Mouse (Mus musculus): ENCODE measurements around the gene Zbed6. TPM values are rescaled to one million over a fixed set of nuclear protein-coding genes. Genes with fewer than 3 reads are reported as not detected.

Zbed6 gene
- polyA plus RNA-seq, 1 experiment from 2014 or later, result not detected

DNA sequence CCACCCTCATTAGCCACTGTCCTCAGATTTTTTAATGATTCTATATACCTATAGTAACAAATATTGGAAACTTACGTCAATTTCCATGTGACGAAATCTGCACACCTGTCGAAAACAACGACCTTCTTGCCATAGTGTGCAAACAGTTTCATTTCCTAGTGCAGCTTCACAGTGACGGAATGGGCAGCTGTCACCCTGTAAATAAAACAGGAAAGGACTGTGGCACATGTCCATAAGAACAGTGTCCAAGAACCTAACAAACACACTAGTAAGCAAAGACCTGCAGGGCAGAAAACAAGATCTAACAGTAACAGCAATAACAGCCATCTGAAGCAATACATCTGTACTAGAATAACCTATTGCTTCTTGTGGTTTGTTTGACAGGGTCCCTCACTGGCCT is 15.0 kb downstream of the Zbed6 start:
- H3K36me3 ChIP-seq (ENCODE audit: insufficient read depth), result peaks cover 82% of the 10 kb centered on the region
- no peaks in the 10 kb centered on the region for H3K27me3 ChIP-seq (ENCODE audit: insufficient read depth, low read length)
- 90% methylated on average over 5 of the region's 5 CpGs for WGBS
- no peak overlapping the region for H3K4me3 ChIP-seq (ENCODE audit: low read depth, low read length)
- DNase-seq (no peak), ATAC-seq (ENCODE audit: insufficient read depth) (no peak)
- H3K4me1 ChIP-seq (ENCODE audit: insufficient read depth), result no peaks in the 10 kb centered on the region
- H3K9me3 ChIP-seq (ENCODE audit: low read depth, low read length), result no peaks in the 10 kb centered on the region
- H3K4me2 ChIP-seq, result no peak overlapping the region
- no peak overlapping the region for H3K27ac ChIP-seq (ENCODE audit: low read depth)
- no peak for TF ChIP-seq CTCF (IDR thresholded peaks at IDR 0.05; ENCODE audit: low read depth)
- no peak overlapping the region for H3K9ac ChIP-seq

- no peak overlapping the region for H3K4me3 ChIP-seq (ENCODE audit: low read depth, low read length)
- TF ChIP-seq CTCF (IDR thresholded peaks at IDR 0.05; ENCODE audit: low read depth), result no peak
- no peak for DNase-seq
- H3K27ac ChIP-seq (ENCODE audit: low read depth), result no peak overlapping the region
- no peak overlapping the region for H3K9ac ChIP-seq
- WGBS, result 90% methylated on average over 2 of the region's 2 CpGs
- H3K4me2 ChIP-seq, result no peak overlapping the region
- H3K27me3 ChIP-seq (ENCODE audit: insufficient read depth, low read length), result no peaks in the 10 kb centered on the region
- no peaks in the 10 kb centered on the region for H3K9me3 ChIP-seq (ENCODE audit: low read depth, low read length)
- H3K4me1 ChIP-seq (ENCODE audit: insufficient read depth), result no peaks in the 10 kb centered on the region
- H3K36me3 ChIP-seq (ENCODE audit: insufficient read depth), result peaks cover 99% of the 10 kb centered on the region
- ATAC-seq (ENCODE audit: insufficient read depth), result no peak
Measured at GRCm38 (mm10) chr1:133641163-133641562, 19.5 kb downstream of the Zbed6 start.

GRCm38 (mm10) chr1:133638517-133638916 is 22.2 kb downstream of the Zbed6 start:
- Histone ChIP-seq H3K4me3 (ENCODE audit: low read depth, low read length) (no peak overlapping the region), H3K36me3 (ENCODE audit: insufficient read depth) (peaks cover 98% of the 10 kb centered on the region), H3K4me2 (no peak overlapping the region), H3K9ac (no peak overlapping the region), H3K27ac (ENCODE audit: low read depth) (no peak overlapping the region), H3K9me3 (ENCODE audit: low read depth, low read length) (no peaks in the 10 kb centered on the region), H3K4me1 (ENCODE audit: insufficient read depth) (no peaks in the 10 kb centered on the region), H3K27me3 (ENCODE audit: insufficient read depth, low read length) (no peaks in the 10 kb centered on the region)
- TF ChIP-seq CTCF (IDR thresholded peaks at IDR 0.05; ENCODE audit: low read depth), result no peak
- 79% methylated on average over 6 of the region's 6 CpGs for WGBS
- ATAC-seq (ENCODE audit: insufficient read depth) (no peak), DNase-seq (no peak)

GRCm38 (mm10) chr1:133632168-133632567 is 28.5 kb downstream of the Zbed6 start:
- no peaks in the 10 kb centered on the region for H3K27me3 ChIP-seq (ENCODE audit: insufficient read depth, low read length)
- H3K4me2 ChIP-seq, result no peak overlapping the region
- H3K9me3 ChIP-seq (ENCODE audit: low read depth, low read length), result no peaks in the 10 kb centered on the region
- TF ChIP-seq CTCF (IDR thresholded peaks at IDR 0.05; ENCODE audit: low read depth), result peak; percentile 32; the same call in 1 of the 2 replicates
- ATAC-seq (ENCODE audit: insufficient read depth), result no peak
- H3K36me3 ChIP-seq (ENCODE audit: insufficient read depth), result peaks cover 95% of the 10 kb centered on the region
- no peak overlapping the region for H3K4me3 ChIP-seq (ENCODE audit: low read depth, low read length)
- DNase-seq, result peak; percentile 34
- no peak overlapping the region for H3K27ac ChIP-seq (ENCODE audit: low read depth)
- 95% methylated on average over 2 of the region's 2 CpGs for WGBS
- H3K4me1 ChIP-seq (ENCODE audit: insufficient read depth), result no peaks in the 10 kb centered on the region
- no peak overlapping the region for H3K9ac ChIP-seq

GRCm38 (mm10) chr1:133625052-133625451 is 35.6 kb downstream of the Zbed6 start:
- Histone ChIP-seq H3K36me3 (ENCODE audit: insufficient read depth) (peaks cover 92% of the 10 kb centered on the region), H3K4me3 (ENCODE audit: low read depth, low read length) (no peak overlapping the region), H3K27me3 (ENCODE audit: insufficient read depth, low read length) (no peaks in the 10 kb centered on the region), H3K9me3 (ENCODE audit: low read depth, low read length) (no peaks in the 10 kb centered on the region), H3K4me2 (no peak overlapping the region), H3K4me1 (ENCODE audit: insufficient read depth) (no peaks in the 10 kb centered on the region), H3K27ac (ENCODE audit: low read depth) (no peak overlapping the region), H3K9ac (no peak overlapping the region)
- WGBS, result 68% methylated on average over 2 of the region's 2 CpGs
- DNase-seq, result no peak
- no peak for ATAC-seq (ENCODE audit: insufficient read depth)
- TF ChIP-seq CTCF (IDR thresholded peaks at IDR 0.05; ENCODE audit: low read depth), result no peak

DNA sequence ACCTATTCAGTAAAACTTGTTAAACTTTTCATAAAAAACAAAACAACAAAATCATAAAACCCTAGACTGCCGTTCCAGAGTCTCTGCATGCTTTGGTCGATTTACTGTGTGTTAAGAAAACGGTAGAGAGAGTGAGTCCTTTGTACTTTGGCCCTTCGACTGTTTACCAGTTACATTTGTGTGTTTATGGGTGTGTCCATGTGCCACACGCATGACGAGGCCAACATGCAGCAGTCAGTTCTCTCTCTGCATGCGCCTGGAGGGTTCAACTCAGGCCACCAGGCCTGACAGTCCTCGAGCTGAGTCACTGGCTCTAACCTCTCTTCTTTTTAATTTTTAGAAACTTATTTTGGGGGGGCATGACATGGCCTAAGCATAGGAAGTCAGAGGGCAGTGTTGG is 42.4 kb downstream of the Zbed6 start:
- H3K4me2 ChIP-seq, result no peak overlapping the region
- no peak for DNase-seq
- H3K36me3 ChIP-seq (ENCODE audit: insufficient read depth), result peaks cover 71% of the 10 kb centered on the region
- no peaks in the 10 kb centered on the region for H3K27me3 ChIP-seq (ENCODE audit: insufficient read depth, low read length)
- no peaks in the 10 kb centered on the region for H3K4me1 ChIP-seq (ENCODE audit: insufficient read depth)
- H3K27ac ChIP-seq (ENCODE audit: low read depth), result no peak overlapping the region
- H3K4me3 ChIP-seq (ENCODE audit: low read depth, low read length), result no peak overlapping the region
- H3K9ac ChIP-seq, result no peak overlapping the region
- ATAC-seq (ENCODE audit: insufficient read depth), result no peak
- 71% methylated on average over 8 of the region's 8 CpGs for WGBS
- no peaks in the 10 kb centered on the region for H3K9me3 ChIP-seq (ENCODE audit: low read depth, low read length)
- TF ChIP-seq CTCF (IDR thresholded peaks at IDR 0.05; ENCODE audit: low read depth), result no peak

DNA sequence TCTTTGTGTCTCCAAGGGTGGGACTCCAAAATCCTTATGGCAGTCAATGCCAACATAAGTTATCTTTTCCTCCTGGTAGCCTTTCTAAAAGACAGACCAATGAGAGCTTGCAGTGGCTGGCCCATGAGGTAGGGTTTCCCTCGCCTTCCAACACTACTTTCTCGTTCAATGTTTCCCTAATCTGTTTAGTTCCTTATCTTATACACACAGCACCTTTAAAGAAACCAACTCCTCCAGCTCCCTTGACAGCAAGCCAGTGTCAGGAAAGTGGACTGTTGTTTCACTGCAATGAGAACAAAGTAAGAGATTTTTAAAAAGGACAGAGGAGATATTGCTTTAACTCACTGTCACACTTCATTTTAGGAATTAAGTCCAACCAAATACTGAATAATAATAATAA is 42.8 kb downstream of the Zbed6 start:
- Histone ChIP-seq H3K4me3 (ENCODE audit: low read depth, low read length) (no peak overlapping the region), H3K4me2 (no peak overlapping the region), H3K9me3 (ENCODE audit: low read depth, low read length) (no peaks in the 10 kb centered on the region), H3K36me3 (ENCODE audit: insufficient read depth) (peaks cover 67% of the 10 kb centered on the region), H3K27me3 (ENCODE audit: insufficient read depth, low read length) (no peaks in the 10 kb centered on the region), H3K27ac (ENCODE audit: low read depth) (no peak overlapping the region), H3K9ac (no peak overlapping the region), H3K4me1 (ENCODE audit: insufficient read depth) (no peaks in the 10 kb centered on the region)
- ATAC-seq (ENCODE audit: insufficient read depth) (no peak), DNase-seq (no peak)
- no peak for TF ChIP-seq CTCF (IDR thresholded peaks at IDR 0.05; ENCODE audit: low read depth)
- 30% methylated on average over 2 of the region's 2 CpGs for WGBS

- Histone ChIP-seq H3K27ac (ENCODE audit: low read depth) (no peak overlapping the region), H3K4me2 (no peak overlapping the region), H3K27me3 (ENCODE audit: insufficient read depth, low read length) (no peaks in the 10 kb centered on the region), H3K9me3 (ENCODE audit: low read depth, low read length) (no peaks in the 10 kb centered on the region), H3K4me3 (ENCODE audit: low read depth, low read length) (no peak overlapping the region), H3K4me1 (ENCODE audit: insufficient read depth) (no peaks in the 10 kb centered on the region), H3K36me3 (ENCODE audit: insufficient read depth) (peaks cover 33% of the 10 kb centered on the region), H3K9ac (no peak overlapping the region)
- 77% methylated on average over 3 of the region's 3 CpGs for WGBS
- DNase-seq, result no peak
- peak; percentile 56 for TF ChIP-seq CTCF (IDR thresholded peaks at IDR 0.05; ENCODE audit: low read depth)
- ATAC-seq (ENCODE audit: insufficient read depth), result no peak
Measured at GRCm38 (mm10) chr1:133613817-133614216, 46.9 kb downstream of the Zbed6 start.
